Mouse (Mus musculus) heart, embryonic 13.5 days (tissue): ENCODE results near the gene Sept3. TPM values are rescaled to one million over a fixed set of nuclear protein-coding genes. Genes with fewer than 3 reads are reported as not detected.

ENCODE experiments used
- ATAC-seq: fragments of 200-750 bp; cut with Nextera tagmentation; 2 replicates; pipeline ENCODE4 v1.8.0; 2017; ENCODE audit warnings: moderate TSS enrichment; ENCODE audit not compliant: insufficient number of reproducible peaks, low FRiP score, low TSS enrichment; ENCODE audit errors: extremely low read depth
- H3K27ac ChIP-seq: fragments of 300-500 bp; sonication (generic); replicated peaks from 2 replicates; pipeline ENCODE4 v1.5.1; 2015; ENCODE audit warnings: moderate library complexity, mild to moderate bottlenecking, inconsistent platforms
- H3K27me3 ChIP-seq: fragments of 300-500 bp; sonication (generic); replicated peaks from 2 replicates; pipeline ENCODE4 v1.6.1; 2015; ENCODE audit warnings: mild to moderate bottlenecking, inconsistent platforms
- H3K36me3 ChIP-seq: fragments of 300-500 bp; sonication (generic); 2 replicates; pipeline ENCODE4 v1.6.1; 2015; ENCODE audit warnings: mild to moderate bottlenecking, inconsistent platforms
- H3K4me1 ChIP-seq: fragments of 300-500 bp; sonication (generic); 2 replicates; pipeline ENCODE4 v1.6.1; 2015; ENCODE audit warnings: inconsistent platforms
- H3K4me2 ChIP-seq: fragments of 300-500 bp; sonication (generic); 2 replicates; pipeline ENCODE4 v1.6.1; 2015; ENCODE audit warnings: inconsistent platforms, mild to moderate bottlenecking, moderate library complexity
- H3K4me3 ChIP-seq: fragments of 300-500 bp; sonication (generic); 2 replicates; pipeline ENCODE4 v1.5.1; 2015; ENCODE audit warnings: moderate library complexity, mild to moderate bottlenecking, inconsistent platforms
- H3K9ac ChIP-seq: fragments of 300-500 bp; sonication (generic); 2 replicates; pipeline ENCODE4 v1.6.1; 2015; ENCODE audit warnings: inconsistent platforms, mild to moderate bottlenecking, moderate library complexity
- H3K9me3 ChIP-seq: fragments of 300-500 bp; sonication (generic); 2 replicates; pipeline ENCODE4 v1.6.1; 2016; ENCODE audit warnings: inconsistent platforms
- WGBS: fragments of 180-500 bp; shearing (Covaris S2); methylation state at CpG from one replicate; pipeline ENCODE4 v1.1.7; 2015; ENCODE audit warnings: mixed read lengths; 5-methylcytosine and 5-hydroxymethylcytosine counted together
- polyA plus RNA-seq: library from polyadenylated mRNA; unstranded; fragments of >200 nt; fragmentation: Nextera tagmentation; extraction: Ambion mirVana; gene quantifications from 2 replicates; pipeline ENCODE4 v1.2.1, GENCODE M21; 2015

Sept3 gene
- polyA plus RNA-seq = 4.5 and 6.0 TPM in 2 replicates

GRCm38 (mm10) chr15:82274593-82274926 is at the start of gene Sept3:
Sept3 (plus strand) TSS chr15:82274893.
- Histone ChIP-seq H3K4me2 (peak within 1 kb of the TSS; percentile 95), H3K27ac (no peak within 1 kb of the TSS), H3K9ac (peak within 1 kb of the TSS; percentile 80), H3K36me3 (no peaks in the 10 kb centered on the region), H3K4me3 (peak within 1 kb of the TSS; percentile 63), H3K9me3 (no peaks in the 10 kb centered on the region), H3K4me1 (peaks cover 28% of the 10 kb centered on the region), H3K27me3 (peaks cover 76% of the 10 kb centered on the region)
- 32% methylated on average over 6 of the region's 6 CpGs for WGBS
- no peak for ATAC-seq

GRCm38 (mm10) chr15:82225769-82226168 is 48.9 kb upstream of the Sept3 start:
- no peak overlapping the region for H3K27ac ChIP-seq
- no peaks in the 10 kb centered on the region for H3K36me3 ChIP-seq
- WGBS = 77% methylated on average over 5 of the region's 5 CpGs
- H3K4me3 ChIP-seq = no peak overlapping the region
- H3K9ac ChIP-seq = no peak overlapping the region
- ATAC-seq = no peak
- no peak overlapping the region for H3K4me2 ChIP-seq
- H3K27me3 ChIP-seq = peaks cover 75% of the 10 kb centered on the region
- peaks cover 34% of the 10 kb centered on the region for H3K4me1 ChIP-seq
- no peaks in the 10 kb centered on the region for H3K9me3 ChIP-seq

GRCm38 (mm10) chr15:82229542-82230045 is 45.1 kb upstream of the Sept3 start:
- Histone ChIP-seq H3K4me2 (no peak overlapping the region), H3K27ac (no peak overlapping the region), H3K36me3 (peaks cover 12% of the 10 kb centered on the region), H3K9me3 (no peaks in the 10 kb centered on the region), H3K4me3 (no peak overlapping the region), H3K4me1 (peaks cover 17% of the 10 kb centered on the region), H3K9ac (peak overlapping the region; percentile 38; the same call in 1 of the 2 replicates), H3K27me3 (peaks cover 40% of the 10 kb centered on the region)
- WGBS = 27% methylated on average over 11 of the region's 11 CpGs
- ATAC-seq = no peak

GRCm38 (mm10) chr15:82230098-82230611 is 44.5 kb upstream of the Sept3 start:
- Histone ChIP-seq H3K4me3 (no peak overlapping the region), H3K27me3 (peaks cover 40% of the 10 kb centered on the region), H3K4me2 (no peak overlapping the region), H3K27ac (no peak overlapping the region), H3K36me3 (peaks cover 12% of the 10 kb centered on the region), H3K9me3 (no peaks in the 10 kb centered on the region), H3K9ac (no peak overlapping the region), H3K4me1 (peaks cover 16% of the 10 kb centered on the region)
- ATAC-seq = no peak
- WGBS = 68% methylated on average over 6 of the region's 6 CpGs

GRCm38 (mm10) chr15:82231100-82231499 is 43.6 kb upstream of the Sept3 start:
- no peak overlapping the region for H3K27ac ChIP-seq

GRCm38 (mm10) chr15:82231591-82232378 is 42.9 kb upstream of the Sept3 start:
- WGBS = 62% methylated on average over 11 of the region's 11 CpGs
- peaks cover 12% of the 10 kb centered on the region for H3K36me3 ChIP-seq
- H3K9me3 ChIP-seq = no peaks in the 10 kb centered on the region
- no peak overlapping the region for H3K4me3 ChIP-seq
- H3K27me3 ChIP-seq = peaks cover 25% of the 10 kb centered on the region; the same call in 1 of the 2 replicates
- H3K4me2 ChIP-seq = no peak overlapping the region
- no peak for ATAC-seq
- H3K27ac ChIP-seq = no peak overlapping the region
- no peak overlapping the region for H3K9ac ChIP-seq
- H3K4me1 ChIP-seq = peaks cover 20% of the 10 kb centered on the region

More at GRCm38 (mm10) chr15:82231100-82231499, 43.6 kb upstream of the Sept3 start:
- Histone ChIP-seq H3K27me3 (peaks cover 30% of the 10 kb centered on the region), H3K9me3 (no peaks in the 10 kb centered on the region), H3K4me3 (no peak overlapping the region), H3K9ac (no peak overlapping the region), H3K4me1 (peaks cover 20% of the 10 kb centered on the region), H3K36me3 (peaks cover 12% of the 10 kb centered on the region), H3K4me2 (no peak overlapping the region)
- no peak for ATAC-seq
- WGBS = 80% methylated on average over 4 of the region's 4 CpGs

GRCm38 (mm10) chr15:82232651-82233050 is 42.0 kb upstream of the Sept3 start:
- WGBS = 68% methylated on average over 4 of the region's 4 CpGs
- H3K4me1 ChIP-seq = peaks cover 20% of the 10 kb centered on the region
- H3K4me3 ChIP-seq = no peak overlapping the region
- H3K9ac ChIP-seq = no peak overlapping the region
- H3K27me3 ChIP-seq = peaks cover 24% of the 10 kb centered on the region; the same call in 1 of the 2 replicates
- H3K27ac ChIP-seq = no peak overlapping the region
- no peak overlapping the region for H3K4me2 ChIP-seq
- ATAC-seq = no peak
- peaks cover 17% of the 10 kb centered on the region for H3K36me3 ChIP-seq
- H3K9me3 ChIP-seq = no peaks in the 10 kb centered on the region

GRCm38 (mm10) chr15:82235661-82236060 is 39.0 kb upstream of the Sept3 start:
- ATAC-seq = no peak
- 56% methylated on average over 10 of the region's 10 CpGs for WGBS
- no peak overlapping the region for H3K4me2 ChIP-seq

GRCm38 (mm10) chr15:82236565-82236964 is 38.1 kb upstream of the Sept3 start:
- ATAC-seq = no peak
- no peak overlapping the region for H3K4me3 ChIP-seq
- H3K4me2 ChIP-seq = no peak overlapping the region
- peaks cover 4% of the 10 kb centered on the region; the same call in 1 of the 2 replicates for H3K4me1 ChIP-seq
- H3K27me3 ChIP-seq = peaks cover 8% of the 10 kb centered on the region; the same call in 1 of the 2 replicates
- H3K27ac ChIP-seq = no peak overlapping the region
- no peak overlapping the region for H3K9ac ChIP-seq
- 13% methylated on average over 5 of the region's 5 CpGs for WGBS
- peaks cover 34% of the 10 kb centered on the region for H3K36me3 ChIP-seq
- H3K9me3 ChIP-seq = no peaks in the 10 kb centered on the region

More at GRCm38 (mm10) chr15:82235661-82236060, 39.0 kb upstream of the Sept3 start:
- Histone ChIP-seq H3K27me3 (peaks cover 10% of the 10 kb centered on the region; the same call in 1 of the 2 replicates), H3K9ac (no peak overlapping the region), H3K4me3 (no peak overlapping the region), H3K4me1 (peaks cover 4% of the 10 kb centered on the region; the same call in 1 of the 2 replicates), H3K36me3 (peaks cover 34% of the 10 kb centered on the region), H3K27ac (no peak overlapping the region), H3K9me3 (no peaks in the 10 kb centered on the region)

GRCm38 (mm10) chr15:82243311-82243710 is 31.4 kb upstream of the Sept3 start:
- H3K9ac ChIP-seq = peak overlapping the region; percentile 82

GRCm38 (mm10) chr15:82243742-82244114 is 31.0 kb upstream of the Sept3 start:
- Histone ChIP-seq H3K9me3 (no peaks in the 10 kb centered on the region), H3K4me2 (peak overlapping the region; percentile 92), H3K27me3 (no peaks in the 10 kb centered on the region), H3K27ac (peak overlapping the region; percentile 30; the same call in 1 of the 2 replicates), H3K4me3 (peak overlapping the region; percentile 61), H3K36me3 (peaks cover 10% of the 10 kb centered on the region), H3K4me1 (peaks cover 13% of the 10 kb centered on the region), H3K9ac (peak overlapping the region; percentile 82)
- WGBS = 4% methylated on average over 12 of the region's 12 CpGs
- no peak for ATAC-seq

More at GRCm38 (mm10) chr15:82243311-82243710, 31.4 kb upstream of the Sept3 start:
- peak overlapping the region; percentile 61 for H3K4me3 ChIP-seq
- no peaks in the 10 kb centered on the region for H3K27me3 ChIP-seq
- H3K4me1 ChIP-seq = peaks cover 13% of the 10 kb centered on the region
- peaks cover 14% of the 10 kb centered on the region for H3K36me3 ChIP-seq
- no peak for ATAC-seq
- no peak overlapping the region for H3K27ac ChIP-seq
- H3K4me2 ChIP-seq = peak overlapping the region; percentile 92
- WGBS = 77% methylated on average over 3 of the region's 3 CpGs
- no peaks in the 10 kb centered on the region for H3K9me3 ChIP-seq
